In genomic region chr11:69092871-69093270, GRCm38 (mm10) we compare ENCODE assay signal across 13 mouse cellular contexts. TPM values are rescaled to one million over a fixed set of nuclear protein-coding genes. Genes with fewer than 3 reads are reported as not detected.
DNase-seq lines count a peak whose midpoint lies in the region; ATAC-seq and TF ChIP-seq lines count a peak whose summit lies in the region.
"Had no signal": no experiment of that assay in that cellular context is flagged by ENCODE, and none has a peak within 500 bp of the region (broad histone marks: within the 10 kb centered on the region; RNA-seq: fewer than 3 reads in every experiment).

No protein-coding gene starts in this region.

- H3K36me3 ChIP-seq in heart, postnatal 0 days (replicated peaks; ENCODE audit: control insufficient read depth, insufficient read depth, low read length), result peaks cover 30% of the 10 kb centered on the region
- H3K36me3 ChIP-seq in lung, postnatal 0 days (ENCODE audit: insufficient read depth, low read length), result 0 out of 2 replicates have a peak, but pooled peaks cover 4% of the 10 kb centered on the region
- H3K36me3 ChIP-seq in stomach, postnatal 0 days (ENCODE audit: control insufficient read depth, insufficient read depth, low read length), result peaks cover 7% of the 10 kb centered on the region; the same call in 1 of the 2 replicates

- TF ChIP-seq CTCF in heart, postnatal 0 days (IDR thresholded peaks at IDR 0.05; ENCODE audit: low read depth), result peak; percentile 17; the same call in 1 of the 2 replicates
- TF ChIP-seq CTCF in lung, postnatal 0 days (IDR thresholded peaks at IDR 0.05), result peak; percentile 40
- TF ChIP-seq CTCF in stomach, postnatal 0 days (IDR thresholded peaks at IDR 0.05; ENCODE audit: low read depth), result peak; percentile 48

- ATAC-seq in heart, postnatal 0 days (ENCODE audit: insufficient read depth, low read depth), result no peak
- no peak for ATAC-seq in lung, postnatal 0 days
- ATAC-seq in stomach, postnatal 0 days (ENCODE audit: low FRiP score, low TSS enrichment), result no peak
- no peak for ATAC-seq in activated CD4-positive, CD25-positive, alpha-beta regulatory T cell, adult 4 months
- ATAC-seq: forebrain, embryonic 14.5 days; inflammation-experienced regulatory T-cells, adult 6 months; Patski had no signal

- intact Hi-C loops in heart, postnatal 14 days (cut with DNase I), result loop anchor here (10.0 kb wide), 1 partner anchor 322 kb away; the partner anchor contains the start of gene Kdm6b

- no peak overlapping the region for H3K9ac ChIP-seq in heart, postnatal 0 days (replicated peaks; ENCODE audit: low read depth, low read length)
- H3K9ac ChIP-seq in lung, postnatal 0 days (replicated peaks; ENCODE audit: low read depth), result no peak overlapping the region
- no peak overlapping the region for H3K9ac ChIP-seq in stomach, postnatal 0 days (ENCODE audit: low read length)
- H3K9ac ChIP-seq: limb, embryonic 15.5 days had no signal

- WGBS in heart, postnatal 0 days, result 80% methylated on average over 4 of the region's 4 CpGs
- 77% methylated on average over 4 of the region's 4 CpGs for WGBS in lung, postnatal 0 days
- 76% methylated on average over 4 of the region's 4 CpGs for WGBS in stomach, postnatal 0 days

- TF ChIP-seq EP300 in heart, postnatal 0 days (IDR thresholded peaks at IDR 0.05; ENCODE audit: low read depth), result no peak
- TF ChIP-seq EP300 in lung, postnatal 0 days (IDR thresholded peaks at IDR 0.05), result no peak
- no peak for TF ChIP-seq EP300 in stomach, postnatal 0 days (optimal IDR thresholded peaks at IDR 0.05)

- no peak overlapping the region for H3K4me2 ChIP-seq in heart, postnatal 0 days (ENCODE audit: low read depth, low read length)
- no peak overlapping the region for H3K4me2 ChIP-seq in lung, postnatal 0 days (replicated peaks; ENCODE audit: low read depth, low read length)
- no peak overlapping the region for H3K4me2 ChIP-seq in stomach, postnatal 0 days (replicated peaks; ENCODE audit: low read depth)
- H3K4me2 ChIP-seq: heart, embryonic 11.5 days; limb, embryonic 15.5 days had no signal

- H3K27me3 ChIP-seq in heart, postnatal 0 days (ENCODE audit: control insufficient read depth, insufficient read depth, low read length), result no peaks in the 10 kb centered on the region
- H3K27me3 ChIP-seq in lung, postnatal 0 days (replicated peaks; ENCODE audit: insufficient read depth, low read length), result no peaks in the 10 kb centered on the region
- no peaks in the 10 kb centered on the region for H3K27me3 ChIP-seq in stomach, postnatal 0 days (ENCODE audit: control insufficient read depth, insufficient read depth, low read length)
- H3K27me3 ChIP-seq: limb, embryonic 15.5 days; Patski had no signal

- H3K9me3 ChIP-seq in heart, postnatal 0 days (replicated peaks; ENCODE audit: control insufficient read depth, low read length), result no peaks in the 10 kb centered on the region
- H3K9me3 ChIP-seq in lung, postnatal 0 days (ENCODE audit: low read length), result no peaks in the 10 kb centered on the region
- no peaks in the 10 kb centered on the region for H3K9me3 ChIP-seq in stomach, postnatal 0 days (ENCODE audit: control insufficient read depth, low read length)
- H3K9me3 ChIP-seq: limb, embryonic 15.5 days had no signal

- H3K27ac ChIP-seq in heart, postnatal 0 days (ENCODE audit: low read depth), result peak overlapping the region; percentile 60
- H3K27ac ChIP-seq in lung, postnatal 0 days (ENCODE audit: low read length), result 0 out of 2 replicates have a peak overlapping the region, but pooled peaks have one; percentile 0
- peak overlapping the region; percentile 25; the same call in 1 of the 2 replicates for H3K27ac ChIP-seq in stomach, postnatal 0 days (replicated peaks)
- H3K27ac ChIP-seq: limb, embryonic 15.5 days had no signal

- H3K4me3 ChIP-seq in heart, postnatal 0 days (ENCODE audit: low read depth, low read length), result no peak overlapping the region
- no peak overlapping the region for H3K4me3 ChIP-seq in lung, postnatal 0 days (ENCODE audit: low read depth, low read length)
- H3K4me3 ChIP-seq in stomach, postnatal 0 days (ENCODE audit: low read depth, low read length), result no peak overlapping the region
- H3K4me3 ChIP-seq: limb, embryonic 15.5 days had no signal

- H3K4me1 ChIP-seq in heart, postnatal 0 days (ENCODE audit: control insufficient read depth, insufficient read depth), result peaks cover 11% of the 10 kb centered on the region
- H3K4me1 ChIP-seq in lung, postnatal 0 days (ENCODE audit: insufficient read depth, low read depth, low read length), result peaks cover 13% of the 10 kb centered on the region
- peaks cover 9% of the 10 kb centered on the region for H3K4me1 ChIP-seq in stomach, postnatal 0 days (replicated peaks; ENCODE audit: control insufficient read depth, insufficient read depth)

- no peak for DNase-seq in heart, postnatal 0 days (ENCODE audit: low spot score)
- no peak for DNase-seq in heart, postnatal 14 days
- peak; percentile 65 for DNase-seq in lung, postnatal 0 days (ENCODE audit: low spot score)
- no peak for DNase-seq in lung, adult 18-20 months
- peak; percentile 67 for DNase-seq in R1 (ENCODE audit: low read depth, low spot score)
- DNase-seq in stomach, postnatal 0 days (ENCODE audit: low spot score), result peak; percentile 31

RNA-seq across cellular contexts. Expression of gene Per1, which starts 2.1 kb away (rescaled TPM):
- 76.8 and 93.5 TPM in 2 replicates for total RNA-seq in heart, postnatal 0 days (2014; rRNA removed; ENCODE audit: low replicate concordance)
- polyA plus RNA-seq in heart, postnatal 0 days (2015; fragmentation: Nextera tagmentation; extraction: Ambion mirVana), result 8.1 and 9.7 TPM in 2 replicates
- total RNA-seq in heart, postnatal 14 days (2021), result 100 to 1,000 TPM; 100 to 103 TPM
- 16.6 and 30.0 TPM in 2 replicates for polyA plus RNA-seq in lung, postnatal 0 days (2015; fragmentation: Nextera tagmentation; extraction: Ambion mirVana)
- 7.7 and 13.1 TPM in 2 replicates for polyA plus RNA-seq in stomach, postnatal 0 days (2015; fragmentation: Nextera tagmentation; extraction: Ambion mirVana)
- 1 to 10 TPM; 4.5 to 6.7 TPM for polyA plus RNA-seq in activated CD4-positive, CD25-positive, alpha-beta regulatory T cell, adult 4 months (2017; shearing (Covaris generic))

RNA-seq across cellular contexts. Expression of gene Vamp2, which starts 4.6 kb away (rescaled TPM):
- total RNA-seq in heart, postnatal 0 days (2014; rRNA removed; ENCODE audit: low replicate concordance), result 25.2 and 27.9 TPM in 2 replicates
- polyA plus RNA-seq in heart, postnatal 0 days (2015; fragmentation: Nextera tagmentation; extraction: Ambion mirVana), result 59.2 and 62.1 TPM in 2 replicates
- total RNA-seq in heart, postnatal 14 days (2021), result 10 to 100 TPM; 68.8 to 72.6 TPM
- polyA plus RNA-seq in lung, postnatal 0 days (2015; fragmentation: Nextera tagmentation; extraction: Ambion mirVana), result 45.0 and 50.6 TPM in 2 replicates
- 43.0 and 53.7 TPM in 2 replicates for polyA plus RNA-seq in stomach, postnatal 0 days (2015; fragmentation: Nextera tagmentation; extraction: Ambion mirVana)
- 10 to 100 TPM; 27.6 to 27.9 TPM for polyA plus RNA-seq in activated CD4-positive, CD25-positive, alpha-beta regulatory T cell, adult 4 months (2017; shearing (Covaris generic))

RNA-seq across cellular contexts. Expression of gene Tmem107, which starts 22.3 kb away (rescaled TPM):
- 10.9 and 25.5 TPM in 2 replicates for total RNA-seq in heart, postnatal 0 days (2014; rRNA removed; ENCODE audit: low replicate concordance)
- 18.3 and 24.3 TPM in 2 replicates for polyA plus RNA-seq in heart, postnatal 0 days (2015; fragmentation: Nextera tagmentation; extraction: Ambion mirVana)
- total RNA-seq in heart, postnatal 14 days (2021), result 1 to 10 TPM; 5.2 to 5.4 TPM
- 62.9 and 70.0 TPM in 2 replicates for polyA plus RNA-seq in lung, postnatal 0 days (2015; fragmentation: Nextera tagmentation; extraction: Ambion mirVana)
- polyA plus RNA-seq in stomach, postnatal 0 days (2015; fragmentation: Nextera tagmentation; extraction: Ambion mirVana), result 28.4 and 30.8 TPM in 2 replicates
- polyA plus RNA-seq in activated CD4-positive, CD25-positive, alpha-beta regulatory T cell, adult 4 months (2017; shearing (Covaris generic)), result 1 to 10 TPM; 4.4 to 7.1 TPM

RNA-seq across cellular contexts. Expression of gene Hes7, which starts 27.3 kb away (rescaled TPM):
- not detected in 2 replicates for total RNA-seq in heart, postnatal 0 days (2014; rRNA removed; ENCODE audit: low replicate concordance)
- polyA plus RNA-seq in heart, postnatal 0 days (2015; fragmentation: Nextera tagmentation; extraction: Ambion mirVana), result 0.26 and 0.29 TPM in 2 replicates
- under 1 TPM; 0.14 to 0.32 TPM for total RNA-seq in heart, postnatal 14 days (2021)
- polyA plus RNA-seq in lung, postnatal 0 days (2015; fragmentation: Nextera tagmentation; extraction: Ambion mirVana), result 0.38 and 0.49 TPM in 2 replicates
- polyA plus RNA-seq in stomach, postnatal 0 days (2015; fragmentation: Nextera tagmentation; extraction: Ambion mirVana), result 0.29 and 0.41 TPM in 2 replicates
- not detected for polyA plus RNA-seq in activated CD4-positive, CD25-positive, alpha-beta regulatory T cell, adult 4 months (2017; shearing (Covaris generic))
- total RNA-seq: megakaryocyte progenitor cell, adult 5-6 weeks had no signal
- polyA plus RNA-seq: inflammation-experienced regulatory T-cells, adult 6 months had no signal

RNA-seq across cellular contexts. Expression of gene 9130213A22Rik, which starts 29.5 kb away (rescaled TPM):
- total RNA-seq in heart, postnatal 0 days (2014; rRNA removed; ENCODE audit: low replicate concordance), result 0.66 TPM in 1 of 2 replicates, not detected in the other
- 0.30 and 0.49 TPM in 2 replicates for polyA plus RNA-seq in heart, postnatal 0 days (2015; fragmentation: Nextera tagmentation; extraction: Ambion mirVana)
- total RNA-seq in heart, postnatal 14 days (2021), result under 1 TPM; 0.33 to 0.44 TPM
- polyA plus RNA-seq in lung, postnatal 0 days (2015; fragmentation: Nextera tagmentation; extraction: Ambion mirVana), result 0.42 and 0.50 TPM in 2 replicates
- 0.24 and 0.41 TPM in 2 replicates for polyA plus RNA-seq in stomach, postnatal 0 days (2015; fragmentation: Nextera tagmentation; extraction: Ambion mirVana)
- not detected for polyA plus RNA-seq in activated CD4-positive, CD25-positive, alpha-beta regulatory T cell, adult 4 months (2017; shearing (Covaris generic))
- total RNA-seq: megakaryocyte progenitor cell, adult 5-6 weeks had no signal

Comparison
In these comparisons a context has a peak if more than half of its experiments do, and no peak if none do; other contexts are left out.
1. DNase-seq: peak in lung, postnatal 0 days (single experiment), R1 (single experiment) and stomach, postnatal 0 days (single experiment); none in heart, postnatal 0 days (single experiment), heart, postnatal 14 days (0 of 2) and lung, adult 18-20 months (0 of 2).
2. H3K27ac ChIP-seq: peak in every context shown above with its lines; median percentile 60 in heart, postnatal 0 days; 25 in stomach, postnatal 0 days; 0 in lung, postnatal 0 days.
3. Peak in every context shown above with its lines, with median percentiles within 50 percentile points of each other: CTCF ChIP-seq.